Mouse (Mus musculus) embryonic facial prominence, embryonic 11.5 days (tissue): ENCODE measurements around the gene Aff1. TPM values are rescaled to one million over a fixed set of nuclear protein-coding genes. Genes with fewer than 3 reads are reported as not detected.

Experiments used
- ATAC-seq: fragments of 200-750 bp; cut with Nextera tagmentation; replicated peaks from 2 replicates; pipeline ENCODE4 v1.8.0; 2017; ENCODE audit warnings: low read depth; ENCODE audit not compliant: insufficient number of reproducible peaks, low FRiP score, low TSS enrichment
- DNase-seq: peaks from one replicate; pipeline ENCODE4 v3.0.0-alpha.2; 2015; ENCODE audit warnings: low spot score
- H3K27ac ChIP-seq: fragments of 300-500 bp; sonication (generic); replicated peaks from 2 replicates; pipeline ENCODE4 v1.5.1; 2014; ENCODE audit warnings: mild to moderate bottlenecking, low read depth, low read length, control low read depth
- H3K27me3 ChIP-seq: fragments of 300-500 bp; sonication (generic); 2 replicates; pipeline ENCODE4 v1.6.1; 2014; ENCODE audit warnings: mild to moderate bottlenecking, low read length, moderate library complexity, mixed read lengths; ENCODE audit not compliant: control insufficient read depth, insufficient read depth
- H3K36me3 ChIP-seq: fragments of 300-500 bp; sonication (generic); replicated peaks from 2 replicates; pipeline ENCODE4 v1.6.1; 2014; ENCODE audit warnings: low read depth, mild to moderate bottlenecking, low read length, moderate library complexity, mixed read lengths; ENCODE audit not compliant: control insufficient read depth, insufficient read depth
- H3K4me1 ChIP-seq: fragments of 300-500 bp; sonication (generic); 2 replicates; pipeline ENCODE4 v1.6.1; 2014; ENCODE audit warnings: low read length, mixed read lengths; ENCODE audit not compliant: control insufficient read depth, insufficient read depth
- H3K4me2 ChIP-seq: fragments of 300-500 bp; sonication (generic); 2 replicates; pipeline ENCODE4 v1.6.1; 2014; ENCODE audit warnings: low read depth, mild to moderate bottlenecking, control low read depth, low read length, moderate library complexity
- H3K4me3 ChIP-seq: fragments of 300-500 bp; sonication (generic); 2 replicates; pipeline ENCODE4 v1.5.1; 2014; ENCODE audit warnings: low read depth, low read length, control low read depth
- H3K9ac ChIP-seq: fragments of 300-500 bp; sonication (generic); replicated peaks from 2 replicates; pipeline ENCODE4 v1.6.1; 2014; ENCODE audit warnings: mild to moderate bottlenecking, control low read depth, low read length
- H3K9me3 ChIP-seq: fragments of 300-500 bp; sonication (generic); replicated peaks from 2 replicates; pipeline ENCODE4 v1.6.1; 2016; ENCODE audit warnings: mild to moderate bottlenecking, low read length, inconsistent platforms, mixed read lengths; ENCODE audit not compliant: control insufficient read depth
- WGBS: fragments of 180-500 bp; shearing (Covaris S2); extraction: QIAGEN DNeasy Blood & Tissue Kit; methylation state at CpG from one replicate; pipeline ENCODE4 v1.1.7; 2014; 5-methylcytosine and 5-hydroxymethylcytosine counted together
- polyA plus RNA-seq: library from polyadenylated mRNA; unstranded; fragments of >200 nt; fragmentation: Nextera tagmentation; extraction: Ambion mirVana; gene quantifications from 2 replicates; pipeline ENCODE4 v1.2.1, GENCODE M21; 2014

Gene Aff1
- polyA plus RNA-seq, 1 experiment from 2014 or later: 6.1 TPM

DNA sequence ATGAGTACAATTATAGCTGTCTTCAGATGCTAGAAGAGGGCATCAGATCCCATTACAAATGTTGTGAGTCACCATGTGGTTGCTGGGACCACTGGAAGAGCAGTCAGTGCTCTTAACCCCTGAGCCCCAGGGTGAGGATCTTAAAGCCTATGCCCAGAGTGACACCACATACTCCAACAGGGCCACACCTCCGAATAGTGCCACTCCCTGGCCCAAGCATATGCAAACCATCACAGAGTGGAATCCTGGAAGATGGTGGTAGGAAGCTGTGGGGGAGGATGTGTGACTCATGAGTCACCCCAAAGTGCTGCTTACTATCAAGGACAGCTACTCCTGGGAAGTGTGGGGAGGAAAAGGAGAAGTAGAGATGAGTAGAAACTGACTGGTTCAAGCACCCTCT lies 13.7 kb downstream of the Aff1 start:
- DNase-seq (no peak), ATAC-seq (no peak)
- H3K4me3 ChIP-seq: no peak overlapping the region
- H3K9ac ChIP-seq: no peak overlapping the region
- 89% methylated on average over 1 of the region's 1 CpGs for WGBS
- H3K4me1 ChIP-seq: no peaks in the 10 kb centered on the region
- H3K27ac ChIP-seq: no peak overlapping the region
- no peaks in the 10 kb centered on the region for H3K36me3 ChIP-seq
- no peaks in the 10 kb centered on the region for H3K9me3 ChIP-seq
- H3K4me2 ChIP-seq: no peak overlapping the region
- no peaks in the 10 kb centered on the region for H3K27me3 ChIP-seq

DNA sequence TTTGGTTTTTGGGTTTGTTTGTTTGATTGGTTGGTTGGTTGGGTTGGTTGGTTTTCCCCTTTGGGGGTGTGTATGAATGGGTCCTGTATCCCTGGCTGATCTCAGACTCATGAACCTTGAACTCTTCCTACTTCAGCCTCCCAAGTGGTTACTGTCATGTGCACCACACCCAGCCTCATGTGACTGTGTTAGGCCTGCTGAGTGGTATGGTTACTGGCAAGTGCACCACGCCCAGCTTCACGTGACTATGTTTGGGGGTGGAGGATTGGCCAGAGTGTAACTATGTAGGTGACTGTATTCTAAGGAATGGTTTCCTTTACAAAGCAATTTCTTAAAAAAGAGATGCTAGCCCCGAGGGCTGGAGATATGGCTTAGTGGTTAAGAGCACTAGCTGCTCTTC lies 16.9 kb downstream of the Aff1 start:
- H3K4me3 ChIP-seq: no peak overlapping the region
- no peak overlapping the region for H3K27ac ChIP-seq
- no peaks in the 10 kb centered on the region for H3K9me3 ChIP-seq
- H3K9ac ChIP-seq: no peak overlapping the region
- no peaks in the 10 kb centered on the region for H3K4me1 ChIP-seq
- no peak overlapping the region for H3K4me2 ChIP-seq
- no peak for ATAC-seq
- H3K27me3 ChIP-seq: no peaks in the 10 kb centered on the region
- DNase-seq: no peak
- WGBS: 90% methylated on average over 3 of the region's 3 CpGs
- H3K36me3 ChIP-seq: no peaks in the 10 kb centered on the region

DNA sequence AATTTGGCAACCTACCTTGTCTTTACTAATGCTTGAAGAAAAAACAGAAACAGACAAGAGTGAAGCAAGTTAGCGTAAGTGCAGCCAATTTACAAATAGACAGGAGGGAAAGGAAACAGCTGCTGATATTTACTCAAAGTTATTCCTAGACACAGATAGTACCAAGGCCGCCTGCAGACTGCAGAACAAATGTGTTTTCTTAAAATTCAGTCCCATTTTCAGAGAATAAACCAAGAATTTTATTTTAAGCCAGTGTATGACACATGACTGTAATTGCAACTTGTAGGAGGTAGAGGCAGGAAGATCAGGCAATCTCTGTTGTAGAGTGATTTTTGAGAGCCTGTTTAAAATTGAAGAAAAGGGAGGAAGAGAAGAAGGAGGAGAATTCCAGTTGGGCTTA lies 19.7 kb downstream of the Aff1 start:
- no peak overlapping the region for H3K4me3 ChIP-seq
- no peak overlapping the region for H3K4me2 ChIP-seq
- 76% methylated on average over 2 of the region's 2 CpGs for WGBS
- H3K27me3 ChIP-seq: no peaks in the 10 kb centered on the region
- H3K4me1 ChIP-seq: no peaks in the 10 kb centered on the region
- H3K27ac ChIP-seq: no peak overlapping the region
- no peaks in the 10 kb centered on the region for H3K9me3 ChIP-seq
- DNase-seq: no peak
- no peak for ATAC-seq
- H3K9ac ChIP-seq: no peak overlapping the region
- H3K36me3 ChIP-seq: no peaks in the 10 kb centered on the region

DNA sequence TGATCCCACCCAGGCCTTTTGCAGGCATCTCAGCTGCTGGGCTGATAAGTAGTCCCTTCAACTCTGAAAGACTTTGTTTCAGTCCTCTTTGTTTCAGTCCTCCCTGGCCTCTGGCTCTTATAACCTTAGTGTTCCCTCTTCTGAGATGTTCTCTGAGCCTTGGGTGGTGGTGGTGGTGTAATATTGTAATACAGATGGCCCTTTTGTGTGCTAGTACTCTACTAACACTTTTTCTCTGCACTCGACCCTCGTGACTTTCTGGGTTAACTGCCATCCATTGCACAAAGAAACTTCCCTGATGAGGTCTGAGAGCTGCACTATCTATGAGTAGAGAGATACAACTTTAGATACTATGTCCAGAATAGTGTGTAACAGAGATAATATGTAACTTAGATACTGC lies 21.2 kb downstream of the Aff1 start:
- DNase-seq: no peak
- Histone ChIP-seq H3K4me2 (no peak overlapping the region), H3K4me3 (no peak overlapping the region), H3K9me3 (no peaks in the 10 kb centered on the region), H3K27ac (no peak overlapping the region), H3K4me1 (no peaks in the 10 kb centered on the region), H3K9ac (no peak overlapping the region), H3K36me3 (no peaks in the 10 kb centered on the region), H3K27me3 (no peaks in the 10 kb centered on the region)
- WGBS: 69% methylated on average over 2 of the region's 2 CpGs
- ATAC-seq: no peak

DNA sequence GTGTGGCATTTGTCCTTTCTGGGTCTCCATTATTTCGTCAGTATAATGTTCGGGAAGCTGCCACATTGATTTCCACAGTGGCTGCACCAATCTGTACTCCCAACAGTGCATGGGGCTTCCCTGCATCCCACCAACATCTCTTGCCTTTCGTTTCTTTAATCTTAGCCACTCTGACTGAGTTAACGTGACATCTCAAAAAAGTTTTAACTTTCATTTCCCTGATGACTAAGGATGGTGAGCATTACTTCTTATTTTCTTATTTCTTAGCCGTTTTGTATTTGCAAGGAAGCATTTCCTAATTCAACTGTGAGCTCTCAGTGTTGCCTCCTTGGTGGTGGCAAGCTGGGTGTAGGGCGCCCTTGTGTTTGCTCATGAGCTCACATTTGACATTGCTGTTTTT lies 22.8 kb downstream of the Aff1 start:
- no peak overlapping the region for H3K4me3 ChIP-seq
- ATAC-seq: no peak
- no peaks in the 10 kb centered on the region for H3K9me3 ChIP-seq
- no peak overlapping the region for H3K9ac ChIP-seq
- no peak overlapping the region for H3K4me2 ChIP-seq
- no peaks in the 10 kb centered on the region for H3K36me3 ChIP-seq
- H3K4me1 ChIP-seq: no peaks in the 10 kb centered on the region
- no peak for DNase-seq
- no peak overlapping the region for H3K27ac ChIP-seq
- no peaks in the 10 kb centered on the region for H3K27me3 ChIP-seq
- 81% methylated on average over 6 of the region's 6 CpGs for whole genome bisulfite sequencing

DNA sequence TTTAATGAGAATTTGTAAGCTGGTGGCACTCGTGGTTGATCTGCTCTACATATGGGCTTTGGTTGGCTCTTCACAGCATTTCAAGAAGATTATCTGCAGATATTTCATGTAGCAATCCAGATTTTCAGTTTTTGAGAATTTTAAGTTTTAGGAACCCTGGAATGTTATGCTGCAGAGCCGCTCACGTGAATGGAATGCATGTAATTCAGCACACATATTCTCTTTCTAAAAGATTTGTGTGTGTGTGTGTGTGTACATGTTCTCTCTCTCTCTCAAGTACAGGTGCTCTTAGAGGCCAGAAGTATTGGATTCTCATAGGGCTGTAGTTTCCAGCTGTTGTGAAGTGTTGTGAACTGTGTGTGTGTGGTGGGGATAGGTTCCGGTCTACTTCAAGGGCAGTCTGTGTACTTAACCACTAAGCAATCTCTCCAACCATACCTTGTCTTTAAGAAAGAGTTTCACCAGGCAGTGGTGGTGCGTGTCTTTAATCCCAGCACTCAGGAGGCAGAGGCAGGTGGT lies 24.7 kb downstream of the Aff1 start:
- Histone ChIP-seq H3K4me3 (no peak overlapping the region), H3K36me3 (no peaks in the 10 kb centered on the region), H3K27me3 (no peaks in the 10 kb centered on the region), H3K27ac (no peak overlapping the region), H3K9me3 (no peaks in the 10 kb centered on the region), H3K9ac (no peak overlapping the region), H3K4me1 (no peaks in the 10 kb centered on the region), H3K4me2 (no peak overlapping the region)
- no peak for ATAC-seq
- DNase-seq: no peak
- WGBS: 88% methylated on average over 5 of the region's 5 CpGs

DNA sequence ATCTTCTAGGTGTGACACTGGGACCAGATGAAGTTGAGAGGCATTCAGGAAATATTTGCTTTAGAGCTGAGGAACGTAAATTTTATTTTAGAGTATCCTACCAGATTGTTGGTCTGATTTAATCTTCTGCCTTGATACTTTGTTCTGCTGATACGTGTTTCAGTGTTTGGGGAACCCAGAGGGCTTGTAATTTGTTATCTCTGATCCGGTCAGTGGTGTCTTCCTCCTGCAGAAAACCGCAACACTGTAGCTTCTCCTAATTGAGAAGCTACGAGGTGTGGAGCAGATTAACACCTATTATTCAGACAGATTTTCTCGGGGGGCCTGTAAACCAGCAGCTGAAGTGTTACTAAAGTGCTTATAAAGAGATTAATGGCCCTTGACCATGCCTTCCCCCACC lies 27.0 kb downstream of the Aff1 start:
- 49% methylated on average over 6 of the region's 6 CpGs for WGBS
- H3K4me1 ChIP-seq: no peaks in the 10 kb centered on the region

DNA sequence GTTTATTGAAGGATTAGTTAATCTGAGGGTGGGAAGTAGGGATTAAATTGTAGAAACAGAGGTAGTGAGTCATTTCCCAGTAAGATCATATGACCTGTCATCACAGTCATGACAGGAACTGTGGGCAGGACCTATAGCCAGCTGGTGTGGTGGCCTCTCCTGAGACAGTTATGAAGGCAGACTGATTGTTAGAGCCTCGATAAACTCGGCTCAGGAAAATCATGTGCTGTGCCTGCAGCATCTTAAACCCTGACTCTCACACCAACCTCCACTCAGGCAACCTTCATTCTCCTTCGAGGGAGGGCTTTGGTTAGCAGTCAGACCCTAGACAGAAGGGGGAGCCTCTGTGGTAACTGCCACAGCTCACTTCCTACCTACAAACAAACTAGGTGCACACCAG lies 27.7 kb downstream of the Aff1 start:
- H3K4me3 ChIP-seq: no peak overlapping the region
- WGBS: 63% methylated on average over 3 of the region's 3 CpGs

More for the DNA sequence above, 27.0 kb downstream of the Aff1 start:
- no peak for ATAC-seq
- Histone ChIP-seq H3K27ac (no peak overlapping the region), H3K27me3 (no peaks in the 10 kb centered on the region), H3K36me3 (no peaks in the 10 kb centered on the region), H3K9ac (no peak overlapping the region), H3K9me3 (no peaks in the 10 kb centered on the region), H3K4me2 (no peak overlapping the region), H3K4me3 (no peak overlapping the region)
- no peak for DNase-seq

More for the DNA sequence above, 27.7 kb downstream of the Aff1 start:
- DNase-seq: no peak
- Histone ChIP-seq H3K9ac (no peak overlapping the region), H3K4me1 (no peaks in the 10 kb centered on the region), H3K27ac (no peak overlapping the region), H3K9me3 (no peaks in the 10 kb centered on the region), H3K27me3 (no peaks in the 10 kb centered on the region), H3K36me3 (no peaks in the 10 kb centered on the region), H3K4me2 (no peak overlapping the region)
- ATAC-seq: no peak
